Mouse (Mus musculus): ENCODE data around the gene Ggt6. TPM values are rescaled to one million over a fixed set of nuclear protein-coding genes. Genes with fewer than 3 reads are reported as not detected.

Gene Ggt6
- polyA plus RNA-seq, 1 experiment from 2014 or later, result 0.94 TPM

DNA sequence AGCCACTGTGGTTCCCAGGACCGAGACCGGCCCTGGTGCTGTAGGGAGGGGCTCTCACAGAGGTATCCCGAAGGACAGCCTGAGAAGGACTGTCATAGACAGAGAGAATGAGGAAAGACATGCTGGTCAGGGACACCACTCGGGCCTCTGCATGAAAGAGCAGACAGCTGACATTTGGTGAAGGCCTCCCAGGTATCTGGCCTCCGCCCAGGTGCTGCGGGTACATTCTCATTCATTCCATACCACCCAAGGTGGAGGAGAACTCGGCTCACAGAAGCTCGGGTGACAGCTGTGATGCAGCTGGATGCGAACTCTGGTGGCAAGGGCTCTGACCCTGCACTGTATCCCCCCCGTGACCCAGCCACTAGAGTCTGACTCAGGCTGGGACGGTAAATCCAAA is 50.6 kb downstream of the Ggt6 start:
- Histone ChIP-seq H3K4me1 (ENCODE audit: insufficient read depth, low read depth, low read length) (peaks cover 17% of the 10 kb centered on the region; the same call in 1 of the 2 replicates), H3K36me3 (ENCODE audit: insufficient read depth, low read length) (no peaks in the 10 kb centered on the region), H3K4me3 (ENCODE audit: low read depth, low read length) (no peak overlapping the region), H3K9me3 (ENCODE audit: low read length) (no peaks in the 10 kb centered on the region), H3K27me3 (replicated peaks; ENCODE audit: insufficient read depth, low read length) (0 out of 2 replicates have a peak, but pooled peaks cover 3% of the 10 kb centered on the region), H3K9ac (replicated peaks; ENCODE audit: low read depth) (no peak overlapping the region), H3K27ac (ENCODE audit: low read length) (peak overlapping the region; percentile 12; the same call in 1 of the 2 replicates), H3K4me2 (replicated peaks; ENCODE audit: low read depth, low read length) (no peak overlapping the region)
- 67% methylated on average over 11 of the region's 11 CpGs for WGBS
- no peak for DNase-seq (ENCODE audit: low spot score)
- TF ChIP-seq EP300 (IDR thresholded peaks at IDR 0.05) (no peak), CTCF (IDR thresholded peaks at IDR 0.05) (no peak)
- ATAC-seq, result no peak

DNA sequence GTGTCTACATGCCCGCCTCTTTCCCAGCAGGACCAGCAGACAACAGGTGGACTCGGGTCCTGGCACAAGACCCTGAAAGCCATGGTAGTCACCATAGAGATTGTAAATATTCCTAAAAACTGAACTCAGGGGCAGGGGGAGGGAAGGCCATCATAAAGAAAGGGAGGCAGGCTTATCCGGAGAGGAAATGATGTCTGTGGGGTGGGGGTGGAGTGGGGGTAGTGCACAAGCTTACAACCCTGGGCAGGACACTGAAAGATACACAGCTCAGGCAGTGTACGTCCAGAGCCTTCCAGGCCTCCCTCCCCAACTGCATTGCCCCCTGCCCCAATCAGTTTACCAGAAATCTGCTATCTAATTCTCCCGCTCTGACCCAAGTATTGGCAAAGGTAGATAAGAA is 51.8 kb downstream of the Ggt6 start:
- H3K27me3 ChIP-seq (replicated peaks; ENCODE audit: insufficient read depth, low read length), result 0 out of 2 replicates have a peak, but pooled peaks cover 3% of the 10 kb centered on the region
- TF ChIP-seq EP300 (IDR thresholded peaks at IDR 0.05) (no peak), CTCF (IDR thresholded peaks at IDR 0.05) (no peak)
- H3K4me1 ChIP-seq (ENCODE audit: insufficient read depth, low read depth, low read length), result peaks cover 17% of the 10 kb centered on the region; the same call in 1 of the 2 replicates
- no peak overlapping the region for H3K27ac ChIP-seq (ENCODE audit: low read length)
- DNase-seq (ENCODE audit: low spot score), result no peak
- no peak for ATAC-seq
- H3K36me3 ChIP-seq (ENCODE audit: insufficient read depth, low read length), result no peaks in the 10 kb centered on the region
- H3K4me3 ChIP-seq (ENCODE audit: low read depth, low read length), result no peak overlapping the region
- no peak overlapping the region for H3K9ac ChIP-seq (replicated peaks; ENCODE audit: low read depth)
- H3K4me2 ChIP-seq (replicated peaks; ENCODE audit: low read depth, low read length), result peak overlapping the region; percentile 98
- H3K9me3 ChIP-seq (ENCODE audit: low read length), result no peaks in the 10 kb centered on the region
- WGBS, result 33% methylated on average over 5 of the region's 5 CpGs

DNA sequence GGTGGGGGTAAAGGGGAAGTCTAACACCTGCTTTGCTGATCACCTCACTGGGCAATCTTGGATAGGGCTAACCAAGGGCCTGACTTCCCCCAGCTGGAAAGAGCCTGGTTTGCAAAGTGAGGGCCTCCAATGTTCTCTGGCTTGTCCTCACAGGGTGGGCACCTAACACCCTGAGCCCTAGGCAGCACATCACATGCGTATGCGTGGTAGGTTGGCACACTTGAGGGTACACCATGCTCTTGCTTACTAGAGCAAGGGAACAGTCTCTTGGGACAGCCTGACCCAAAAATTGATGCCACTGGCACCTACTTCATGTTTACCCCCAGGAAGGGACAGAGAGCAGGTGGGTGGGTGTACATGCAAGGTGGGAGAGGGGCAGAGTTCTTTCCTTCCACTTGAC is 52.4 kb downstream of the Ggt6 start:
- H3K4me1 ChIP-seq (ENCODE audit: insufficient read depth, low read depth, low read length), result peaks cover 17% of the 10 kb centered on the region; the same call in 1 of the 2 replicates
- ATAC-seq (no peak), DNase-seq (ENCODE audit: low spot score) (no peak)
- TF ChIP-seq CTCF (IDR thresholded peaks at IDR 0.05) (no peak), EP300 (IDR thresholded peaks at IDR 0.05) (no peak)
- H3K27ac ChIP-seq (ENCODE audit: low read length), result 0 out of 2 replicates have a peak overlapping the region, but pooled peaks have one; percentile 7
- no peaks in the 10 kb centered on the region for H3K9me3 ChIP-seq (ENCODE audit: low read length)
- peak overlapping the region; percentile 98 for H3K4me2 ChIP-seq (replicated peaks; ENCODE audit: low read depth, low read length)
- no peak overlapping the region for H3K9ac ChIP-seq (replicated peaks; ENCODE audit: low read depth)
- 0 out of 2 replicates have a peak, but pooled peaks cover 3% of the 10 kb centered on the region for H3K27me3 ChIP-seq (replicated peaks; ENCODE audit: insufficient read depth, low read length)
- WGBS, result 86% methylated on average over 2 of the region's 2 CpGs
- H3K4me3 ChIP-seq (ENCODE audit: low read depth, low read length), result peak overlapping the region; percentile 71; the same call in 1 of the 2 replicates
- no peaks in the 10 kb centered on the region for H3K36me3 ChIP-seq (ENCODE audit: insufficient read depth, low read length)

Small RNAs within 50 kb of the gene (microRNA-seq; reads per million reads assigned to microRNA genes)
- gene Mir6338, result not detected

Other genes with a start within 250 kb of the Ggt6 start
- 0.06 TPM in 1 of 2 replicates, not detected in the other for gene Gm43951, start 228.7 kb upstream of the Ggt6 start, polyA plus RNA-seq (2015; fragmentation: Nextera tagmentation; extraction: Ambion mirVana)
- 9.2 and 11.5 TPM in 2 replicates for gene 4933427D14Rik, start 228.1 kb upstream of the Ggt6 start, polyA plus RNA-seq (2015; fragmentation: Nextera tagmentation; extraction: Ambion mirVana)
- 156 and 166 TPM in 2 replicates for gene Txndc17, start 228.0 kb upstream of the Ggt6 start, polyA plus RNA-seq (2015; fragmentation: Nextera tagmentation; extraction: Ambion mirVana)
- gene Med31, start 219.9 kb upstream of the Ggt6 start, polyA plus RNA-seq (2015; fragmentation: Nextera tagmentation; extraction: Ambion mirVana), result 50.3 and 50.7 TPM in 2 replicates
- not detected in 2 replicates for gene Slc13a5, start 168.3 kb upstream of the Ggt6 start, polyA plus RNA-seq (2015; fragmentation: Nextera tagmentation; extraction: Ambion mirVana)
- gene Xaf1, start 133.9 kb upstream of the Ggt6 start, polyA plus RNA-seq (2015; fragmentation: Nextera tagmentation; extraction: Ambion mirVana), result 32.3 and 39.7 TPM in 2 replicates
- not detected in 2 replicates for gene Fbxo39, start 121.1 kb upstream of the Ggt6 start, polyA plus RNA-seq (2015; fragmentation: Nextera tagmentation; extraction: Ambion mirVana)
- 14.2 and 17.3 TPM in 2 replicates for gene Tekt1, start 73.1 kb upstream of the Ggt6 start, polyA plus RNA-seq (2015; fragmentation: Nextera tagmentation; extraction: Ambion mirVana)
- 108 TPM in 2 replicates for gene Smtnl2, start 23.8 kb upstream of the Ggt6 start, polyA plus RNA-seq (2015; fragmentation: Nextera tagmentation; extraction: Ambion mirVana)
- gene Mybbp1a, start 5.8 kb downstream of the Ggt6 start, polyA plus RNA-seq (2015; fragmentation: Nextera tagmentation; extraction: Ambion mirVana), result 41.5 and 44.3 TPM in 2 replicates
- gene Spns2, start 54.4 kb downstream of the Ggt6 start, polyA plus RNA-seq (2015; fragmentation: Nextera tagmentation; extraction: Ambion mirVana), result 11.1 and 12.2 TPM in 2 replicates
- 0.06 and 0.12 TPM in 2 replicates for gene Spns3, start 115.0 kb downstream of the Ggt6 start, polyA plus RNA-seq (2015; fragmentation: Nextera tagmentation; extraction: Ambion mirVana)
- 44.9 and 48.4 TPM in 2 replicates for gene Ube2g1, start 171.8 kb downstream of the Ggt6 start, polyA plus RNA-seq (2015; fragmentation: Nextera tagmentation; extraction: Ambion mirVana)